ENCODE assay signal across 10 mouse cellular contexts in genomic region chr1:120154232-120154631, GRCm38 (mm10). TPM values are rescaled to one million over a fixed set of nuclear protein-coding genes. Genes with fewer than 3 reads are reported as not detected.
DNase-seq lines count a peak whose midpoint lies in the region; ATAC-seq and TF ChIP-seq lines count a peak whose summit lies in the region.
"Had no signal": no experiment of that assay in that cellular context is flagged by ENCODE, and none has a peak within 500 bp of the region (broad histone marks: within the 10 kb centered on the region; RNA-seq: fewer than 3 reads in every experiment).

No protein-coding gene starts in this region.

- H3K4me2 ChIP-seq in forebrain, embryonic 14.5 days (ENCODE audit: low read length), result no peak overlapping the region
- H3K4me2 ChIP-seq in forebrain, embryonic 16.5 days (ENCODE audit: low read length), result no peak overlapping the region
- H3K4me2 ChIP-seq: hindbrain, embryonic 15.5 days had no signal

- no peak for TF ChIP-seq POLR2A in lung, adult 2 months (IDR thresholded peaks at IDR 0.05; ENCODE audit: borderline replicate concordance, extremely low read depth, low read depth, low read length)

- H3K27ac ChIP-seq in forebrain, embryonic 14.5 days (ENCODE audit: low read depth, low read length), result no peak overlapping the region
- H3K27ac ChIP-seq in forebrain, embryonic 16.5 days (ENCODE audit: low read length), result no peak overlapping the region
- H3K27ac ChIP-seq: hindbrain, embryonic 15.5 days had no signal

- H3K9me3 ChIP-seq in forebrain, embryonic 14.5 days (replicated peaks; ENCODE audit: control insufficient read depth, low read length), result no peaks in the 10 kb centered on the region
- no peaks in the 10 kb centered on the region for H3K9me3 ChIP-seq in forebrain, embryonic 16.5 days (ENCODE audit: control insufficient read depth, low read length)
- no peaks in the 10 kb centered on the region for H3K9me3 ChIP-seq in E14TG2a.4 (ENCODE audit: low read length)
- H3K9me3 ChIP-seq: hindbrain, embryonic 15.5 days; megakaryocyte, embryonic 14.5 days had no signal

- no peak overlapping the region for H3K9ac ChIP-seq in forebrain, embryonic 14.5 days (ENCODE audit: low read length)
- H3K9ac ChIP-seq in forebrain, embryonic 16.5 days (replicated peaks; ENCODE audit: low read depth, low read length), result no peak overlapping the region
- H3K9ac ChIP-seq: hindbrain, embryonic 15.5 days had no signal

- no peaks in the 10 kb centered on the region for H3K36me3 ChIP-seq in forebrain, embryonic 14.5 days (ENCODE audit: control insufficient read depth, insufficient read depth, low read length)
- H3K36me3 ChIP-seq in forebrain, embryonic 16.5 days (ENCODE audit: control insufficient read depth, insufficient read depth), result no peaks in the 10 kb centered on the region
- peaks cover 8% of the 10 kb centered on the region; the same call in 1 of the 2 replicates for H3K36me3 ChIP-seq in E14TG2a.4 (ENCODE audit: insufficient read depth, low read length)
- H3K36me3 ChIP-seq: hindbrain, embryonic 15.5 days had no signal

- DNase-seq in forebrain, embryonic 14.5 days (ENCODE audit: low spot score), result peak; percentile 45
- no peak for DNase-seq in lung, adult 2 months
- DNase-seq in lung, adult 18-20 months, result no peak
- DNase-seq in embryo, embryonic 10.5 days (ENCODE audit: low spot score), result peak; percentile 72
- DNase-seq in lung, postnatal 14 days, result peak; percentile 45
- no peak for DNase-seq in yolk sac, embryonic 10.5 days (ENCODE audit: low spot score)

- no peak for ATAC-seq in forebrain, embryonic 14.5 days
- ATAC-seq in forebrain, embryonic 16.5 days, result no peak

- no peaks in the 10 kb centered on the region for H3K4me1 ChIP-seq in forebrain, embryonic 14.5 days (ENCODE audit: control insufficient read depth, insufficient read depth, low read length)
- H3K4me1 ChIP-seq in forebrain, embryonic 16.5 days (replicated peaks; ENCODE audit: control insufficient read depth, insufficient read depth, low read length), result no peaks in the 10 kb centered on the region
- no peaks in the 10 kb centered on the region for H3K4me1 ChIP-seq in lung, adult 2 months (ENCODE audit: control insufficient read depth, insufficient read depth, low read length)
- H3K4me1 ChIP-seq in E14TG2a.4 (replicated peaks; ENCODE audit: low read depth, low read length), result no peaks in the 10 kb centered on the region
- H3K4me1 ChIP-seq: hindbrain, embryonic 15.5 days had no signal

- H3K4me3 ChIP-seq in forebrain, embryonic 14.5 days (ENCODE audit: low read depth, low read length), result no peak overlapping the region
- no peak overlapping the region for H3K4me3 ChIP-seq in forebrain, embryonic 16.5 days (replicated peaks; ENCODE audit: low read length)
- H3K4me3 ChIP-seq in lung, adult 2 months (replicated peaks; ENCODE audit: extremely low read depth, low read depth, low read length), result no peak overlapping the region
- no peak overlapping the region for H3K4me3 ChIP-seq in E14TG2a.4 (replicated peaks; ENCODE audit: low read length)
- H3K4me3 ChIP-seq: hindbrain, embryonic 15.5 days; megakaryocyte, embryonic 14.5 days had no signal

- TF ChIP-seq CTCF in lung, adult 2 months (IDR thresholded peaks at IDR 0.05; ENCODE audit: insufficient read depth, low read length), result peak; percentile 57
- peak; percentile 43; the same call in 1 of the 2 replicates for TF ChIP-seq CTCF in E14TG2a.4 (conservative IDR thresholded peaks at IDR 0.05; ENCODE audit: low read length)

- no peaks in the 10 kb centered on the region for H3K27me3 ChIP-seq in forebrain, embryonic 14.5 days (replicated peaks; ENCODE audit: control insufficient read depth, insufficient read depth, low read length)
- H3K27me3 ChIP-seq in forebrain, embryonic 16.5 days (replicated peaks; ENCODE audit: control insufficient read depth, insufficient read depth, low read length), result no peaks in the 10 kb centered on the region
- no peaks in the 10 kb centered on the region for H3K27me3 ChIP-seq in E14TG2a.4 (ENCODE audit: insufficient read depth, low read length)
- H3K27me3 ChIP-seq: hindbrain, embryonic 15.5 days; megakaryocyte, embryonic 14.5 days had no signal

RNA-seq across cellular contexts. Expression of gene 3110009E18Rik, which starts 33.2 kb away (rescaled TPM):
- polyA plus RNA-seq in forebrain, embryonic 14.5 days (2014; fragmentation: Nextera tagmentation; extraction: Ambion mirVana), result 25.9 and 27.3 TPM in 2 replicates
- polyA plus RNA-seq in forebrain, embryonic 16.5 days (2015; fragmentation: Nextera tagmentation; extraction: Ambion mirVana), result 22.8 and 28.6 TPM in 2 replicates
- polyA plus RNA-seq in lung, adult 2 months (2012; rRNA removed), result 1.5 and 1.7 TPM in 2 replicates

RNA-seq across cellular contexts. Expression of gene Dbi, which starts 33.4 kb away (rescaled TPM):
- 1,393 and 1,470 TPM in 2 replicates for polyA plus RNA-seq in forebrain, embryonic 14.5 days (2014; fragmentation: Nextera tagmentation; extraction: Ambion mirVana)
- 1,146 and 1,367 TPM in 2 replicates for polyA plus RNA-seq in forebrain, embryonic 16.5 days (2015; fragmentation: Nextera tagmentation; extraction: Ambion mirVana)
- polyA plus RNA-seq in lung, adult 2 months (2012; rRNA removed), result 193 and 281 TPM in 2 replicates

Comparison
In these comparisons a context has a peak if more than half of its experiments do, and no peak if none do; other contexts are left out.
1. DNase-seq: peak in forebrain, embryonic 14.5 days (single experiment), embryo, embryonic 10.5 days (single experiment) and lung, postnatal 14 days (single experiment); none in lung, adult 2 months (single experiment), lung, adult 18-20 months (0 of 2) and yolk sac, embryonic 10.5 days (single experiment).